Mouse (Mus musculus) right cerebral cortex, postnatal 10 days (tissue): ENCODE data around the gene Tnik.

Experiments
- DNase-seq, 2 experiments: peaks; one replicate each; pipeline ENCODE4 v3.0.0; 2021; ENCODE audit warnings: low spot score in 2 of 2

Gene Tnik

DNA sequence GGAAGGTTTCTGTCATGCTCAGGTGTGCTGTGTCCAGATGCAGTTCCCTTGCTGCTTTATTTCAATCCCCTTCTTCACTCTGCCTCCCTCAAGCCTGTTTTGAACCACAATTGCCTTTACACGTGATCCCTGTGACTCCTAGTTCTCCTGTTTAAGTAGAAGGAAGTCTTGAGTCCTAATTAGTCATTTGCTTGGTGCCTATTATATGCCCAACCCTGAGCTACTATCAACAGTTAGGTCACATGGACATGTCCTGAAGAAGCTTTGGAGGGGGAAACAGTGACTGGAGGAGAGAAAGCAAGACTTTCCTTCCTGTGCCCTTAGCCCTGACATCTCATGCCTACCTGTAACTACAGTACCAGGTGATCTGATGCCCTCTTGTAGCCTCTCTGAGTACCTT lies 210.4 kb downstream of the Tnik start:
- no peak for DNase-seq

GRCm38 (mm10) chr3:28477373-28477772 lies 214.4 kb downstream of the Tnik start:
- DNase-seq, result no peak

GRCm38 (mm10) chr3:28485716-28486115 lies 222.7 kb downstream of the Tnik start:
- no peak for DNase-seq

GRCm38 (mm10) chr3:28487418-28487817 lies 224.4 kb downstream of the Tnik start:
- no peak for DNase-seq

DNA sequence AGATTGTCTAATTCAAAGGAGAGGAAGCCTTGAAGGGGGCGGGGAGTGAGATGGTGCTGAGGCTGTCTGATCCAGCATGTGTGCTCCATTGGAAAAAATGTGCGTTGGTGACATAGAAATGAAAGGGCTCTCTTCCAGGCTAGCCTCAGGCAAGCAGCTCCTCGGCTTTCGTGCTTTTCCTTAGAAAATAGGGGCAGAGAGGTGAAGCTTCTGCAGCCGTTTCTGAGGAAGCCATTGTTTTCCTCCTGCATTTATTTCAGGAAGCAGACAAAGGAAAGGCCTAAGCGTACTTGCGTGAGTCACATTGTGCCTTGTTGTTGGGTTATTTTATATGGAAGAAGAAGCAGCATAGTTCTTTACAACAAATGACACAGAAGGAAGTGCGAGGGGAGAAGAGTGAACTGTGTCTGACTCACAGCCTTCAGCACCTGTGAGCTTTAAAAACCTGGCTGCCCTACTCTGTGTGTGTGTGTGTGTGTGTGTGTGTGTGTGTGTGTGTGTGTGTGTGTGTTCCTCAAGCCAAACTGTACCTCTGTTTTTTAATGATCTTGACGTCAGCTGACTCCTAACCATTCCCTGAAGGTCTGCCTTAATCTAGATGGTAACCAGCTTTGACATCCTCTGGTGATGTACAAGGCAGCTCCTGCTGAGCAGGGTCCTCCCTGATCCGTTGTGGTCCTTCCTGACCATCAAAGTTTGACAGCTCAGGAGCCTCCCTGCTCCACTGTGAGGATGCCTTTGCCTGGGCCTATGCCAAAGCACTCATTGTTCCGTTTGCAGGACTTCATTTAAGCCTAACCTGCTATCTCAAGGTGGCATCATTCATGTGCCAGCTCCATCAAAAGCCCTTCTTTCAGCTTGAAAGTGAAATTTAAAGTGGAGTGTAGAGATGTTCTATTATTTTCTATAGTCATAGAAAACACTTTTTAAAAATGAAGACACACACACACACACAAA lies 228.3 kb downstream of the Tnik start:
- no peak for DNase-seq

DNA sequence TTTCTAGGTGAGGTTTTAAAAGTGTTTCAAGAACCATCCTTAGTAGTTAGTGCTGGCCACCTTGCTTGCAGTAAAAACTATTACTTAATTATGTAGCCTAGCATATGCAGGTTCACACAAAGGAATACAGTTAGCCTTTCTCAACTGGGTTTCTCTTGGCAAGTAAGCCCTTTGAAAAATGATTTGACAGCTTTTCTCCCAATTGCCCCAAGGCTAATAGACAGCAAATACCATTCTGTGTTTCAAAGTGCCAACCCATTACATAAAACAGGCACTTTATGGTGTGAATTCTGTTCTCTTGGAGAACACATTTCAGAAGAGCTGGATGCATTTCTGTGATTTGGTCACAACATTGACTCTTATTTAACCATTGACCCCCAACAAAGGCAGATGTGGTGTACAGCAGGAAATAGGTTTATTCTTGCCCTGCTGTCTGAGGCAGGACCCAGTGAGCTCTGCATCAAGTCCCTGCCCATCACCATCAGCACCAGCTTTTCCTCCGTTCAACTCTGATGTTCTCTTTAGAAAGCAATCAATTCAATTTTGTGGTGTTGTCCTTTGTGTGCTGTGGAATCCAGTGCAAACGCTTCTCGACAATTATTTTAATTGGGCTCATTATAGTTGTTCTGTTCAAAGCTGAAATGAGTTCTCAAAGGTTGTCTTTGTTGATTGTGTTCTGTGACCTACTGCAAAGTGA lies 233.9 kb downstream of the Tnik start:
- peak in 1 of 2 experiments; percentile 17 for DNase-seq

DNA sequence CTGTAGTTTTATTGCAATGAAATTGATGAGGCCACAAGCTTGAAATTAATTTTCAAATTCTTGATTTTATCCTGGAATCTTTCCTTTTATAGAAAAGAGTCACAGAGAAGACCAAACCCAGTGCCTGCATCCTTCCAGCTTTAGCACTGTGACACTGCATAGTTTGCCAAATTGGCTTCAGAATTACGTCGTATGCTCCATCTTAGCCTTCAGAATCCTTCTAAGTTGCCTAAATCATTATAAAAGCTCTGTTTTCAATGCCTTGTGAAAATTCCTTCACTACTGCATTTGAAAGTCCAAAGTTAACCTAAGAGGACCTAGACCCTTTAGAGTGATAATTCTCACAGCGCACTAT lies 234.5 kb downstream of the Tnik start:
- DNase-seq, result peak in 1 of 2 experiments; percentile 17

DNA sequence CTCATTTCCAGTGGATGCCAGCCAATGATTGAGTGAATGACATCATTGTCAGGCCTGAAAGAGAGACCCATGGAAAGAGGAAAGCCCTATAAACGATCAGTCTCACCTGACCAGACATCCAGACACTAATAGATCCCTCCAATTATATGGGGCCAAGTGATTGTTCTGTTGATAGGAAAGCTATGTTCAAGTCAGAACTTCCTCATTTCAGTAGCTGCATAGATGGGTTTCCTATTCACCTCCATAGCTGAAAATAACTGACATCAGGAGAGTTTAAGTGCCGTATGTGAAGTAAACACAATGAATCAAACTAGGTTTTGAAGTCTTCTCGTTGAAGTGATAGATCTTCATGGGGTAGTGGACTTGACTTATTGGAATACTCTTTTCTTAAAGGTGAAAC lies 239.7 kb downstream of the Tnik start:
- peak in 1 of 2 experiments; percentile 14 for DNase-seq

DNA sequence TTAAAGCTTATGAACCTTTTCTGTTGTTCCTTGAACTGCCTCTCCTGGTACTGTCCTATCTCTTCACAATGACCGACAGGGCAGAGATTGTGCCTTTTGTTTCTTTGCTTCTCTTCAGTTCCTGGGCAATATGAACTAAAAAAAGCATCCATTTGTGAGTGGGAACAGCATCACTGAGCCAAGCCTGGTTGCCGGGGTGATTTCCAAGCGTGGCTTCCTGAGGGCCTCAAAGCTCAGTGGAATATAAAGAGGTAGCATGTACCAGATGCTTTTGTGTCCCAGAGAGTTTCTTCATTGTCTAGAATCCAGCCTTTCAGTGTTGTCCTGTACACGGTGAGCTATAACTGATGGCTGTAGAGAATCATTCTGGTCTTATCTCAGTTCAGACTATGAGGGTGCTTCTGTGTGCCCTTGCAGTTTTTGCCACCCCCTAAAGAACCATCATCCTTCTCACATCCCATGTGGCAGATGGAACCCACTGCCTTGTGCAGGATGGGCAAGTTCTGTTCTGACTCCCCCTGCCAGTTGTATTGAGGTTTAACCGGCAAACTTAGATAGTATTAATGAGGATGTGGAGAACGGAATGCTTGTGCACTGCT lies 246.4 kb downstream of the Tnik start:
- peak; percentile 55 to 66 for DNase-seq

GRCm38 (mm10) chr3:28523004-28523482 lies 260.0 kb downstream of the Tnik start:
- no peak for DNase-seq

DNA sequence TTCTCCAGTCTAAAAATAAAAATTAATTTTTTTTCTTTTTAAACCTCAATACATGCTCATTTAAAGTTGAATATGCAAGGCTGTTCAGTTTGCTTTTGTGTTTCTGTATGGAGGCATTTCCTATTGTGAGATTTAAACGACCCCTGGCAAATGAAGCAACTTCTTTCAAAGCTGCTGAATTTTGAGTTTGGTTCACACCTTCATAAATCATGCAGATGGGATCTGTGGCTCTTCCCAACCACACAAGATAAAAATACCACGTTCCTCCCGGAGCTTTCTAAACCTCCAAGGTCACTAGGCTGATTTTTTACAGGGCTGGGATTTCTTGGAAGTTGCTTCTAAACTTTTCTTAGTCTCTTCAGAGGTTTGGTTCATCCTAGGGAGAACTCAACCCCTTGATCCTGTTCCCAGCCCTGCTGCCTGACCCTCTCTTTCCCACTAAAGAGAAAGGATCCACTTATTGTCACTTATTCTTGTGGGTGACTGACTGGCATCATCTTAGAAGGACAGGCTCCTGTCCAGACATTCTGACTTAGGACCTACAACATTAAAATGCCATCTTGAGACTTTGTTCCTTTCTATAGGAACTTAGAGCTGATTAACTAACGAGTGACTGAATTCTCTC lies 260.6 kb downstream of the Tnik start:
- DNase-seq, result no peak

DNA sequence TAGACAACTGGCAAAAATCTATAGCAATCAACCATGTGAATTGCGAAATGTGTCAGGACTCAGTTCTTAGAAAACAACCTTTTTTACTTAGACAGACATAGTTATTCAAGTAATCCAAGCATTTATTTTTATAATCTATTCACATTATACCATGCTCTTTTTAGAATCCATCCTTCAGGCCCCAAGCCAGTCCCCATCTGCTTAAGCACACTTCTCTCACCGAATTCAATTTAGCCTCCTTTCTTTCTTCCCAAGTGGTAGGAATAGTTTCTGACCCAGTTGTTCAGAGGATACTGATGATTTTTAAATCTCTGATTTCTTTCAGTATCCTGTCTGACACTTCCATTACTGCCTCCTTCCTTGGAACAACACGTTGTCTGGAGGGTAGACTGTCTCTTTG lies 261.5 kb downstream of the Tnik start:
- DNase-seq, result no peak

DNA sequence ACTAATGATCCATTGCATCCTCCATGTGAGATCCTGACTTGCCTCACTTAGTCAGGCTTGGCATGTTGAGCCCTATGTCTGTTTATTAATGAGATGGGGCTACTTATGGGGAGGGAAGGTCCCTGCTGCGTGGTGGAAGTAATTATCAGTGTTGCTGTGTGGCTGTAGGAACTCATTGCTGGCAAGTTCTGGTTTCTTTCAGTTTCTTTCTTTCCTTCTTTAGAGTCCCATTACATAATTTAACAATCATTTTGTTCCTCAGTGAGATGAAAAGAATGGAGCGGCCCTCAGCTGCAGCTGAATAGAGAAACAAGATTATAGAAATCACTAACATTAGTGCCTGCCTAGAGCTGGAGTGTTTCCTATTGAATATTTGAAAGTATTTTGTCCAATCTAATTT lies 263.7 kb downstream of the Tnik start:
- DNase-seq, result no peak

DNA sequence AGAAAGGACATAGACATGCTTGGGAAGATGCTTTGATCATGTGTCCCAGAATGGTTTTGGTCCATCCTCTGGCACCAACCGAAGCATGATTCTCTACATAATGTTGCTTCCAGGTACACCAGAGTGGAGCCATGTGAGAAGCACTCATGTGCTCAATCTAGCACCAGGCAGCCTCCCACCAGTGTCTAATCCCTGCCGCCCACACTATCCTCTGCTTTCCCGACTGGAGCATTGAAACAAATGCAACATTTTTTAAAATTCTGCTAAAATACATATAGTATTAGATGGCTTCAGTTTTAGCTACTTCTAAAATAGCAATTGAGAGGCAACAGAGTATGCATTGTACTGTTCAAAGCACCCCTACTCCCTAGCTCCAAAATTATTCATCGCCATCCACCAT lies 264.2 kb downstream of the Tnik start:
- DNase-seq, result no peak

- no peak for DNase-seq
Measured at GRCm38 (mm10) chr3:28529548-28529947, 266.5 kb downstream of the Tnik start.

- DNase-seq, result no peak
Measured at GRCm38 (mm10) chr3:28531294-28531956, 268.4 kb downstream of the Tnik start.

DNA sequence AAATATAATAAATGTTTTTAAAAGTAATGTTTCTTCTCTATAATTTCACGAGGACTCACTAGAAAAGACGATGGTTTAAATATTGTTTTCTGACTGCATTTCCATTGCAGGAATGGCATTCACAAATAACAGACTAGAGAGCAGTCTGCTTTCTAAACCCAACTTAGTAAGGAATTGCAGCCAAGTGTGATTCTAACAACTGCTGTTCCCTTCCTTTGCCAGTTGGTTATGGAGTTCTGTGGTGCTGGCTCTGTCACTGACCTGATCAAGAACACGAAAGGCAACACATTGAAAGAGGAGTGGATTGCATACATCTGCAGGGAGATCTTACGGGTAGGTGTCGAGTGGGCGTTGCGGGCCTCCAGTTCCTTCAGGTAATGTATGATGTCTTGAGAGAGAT lies 269.7 kb downstream of the Tnik start:
- peak in 1 of 2 experiments; percentile 48 for DNase-seq

- no peak for DNase-seq
Measured at GRCm38 (mm10) chr3:28540121-28540520, 277.1 kb downstream of the Tnik start.

- no peak for DNase-seq
Measured at GRCm38 (mm10) chr3:28542941-28543340, 279.9 kb downstream of the Tnik start.

GRCm38 (mm10) chr3:28543380-28543984 lies 280.5 kb downstream of the Tnik start:
- DNase-seq, result no peak

DNA sequence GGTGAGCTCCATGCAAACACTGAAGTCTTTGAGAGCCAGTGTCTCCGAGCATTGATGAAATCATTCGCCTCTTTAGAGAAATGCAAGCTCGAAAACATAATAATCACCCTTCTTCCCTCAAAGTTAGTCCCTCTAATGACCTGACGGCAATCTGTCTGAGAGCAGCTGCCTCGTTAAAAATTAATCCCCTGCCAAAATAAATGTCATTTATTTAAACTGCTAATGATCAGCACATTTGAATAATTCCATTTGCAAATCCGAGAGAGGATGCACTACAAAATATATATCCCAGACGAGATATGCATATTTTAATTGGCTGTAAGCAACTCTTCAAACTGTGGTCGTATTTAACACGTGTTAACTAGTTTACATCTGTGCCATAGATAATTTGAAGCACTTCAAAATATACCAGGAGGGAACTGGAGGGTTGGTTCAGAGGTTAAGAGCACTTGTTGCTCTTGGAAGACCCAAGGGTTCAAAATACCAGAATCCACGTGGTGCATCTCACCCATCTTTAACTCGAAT lies 281.4 kb downstream of the Tnik start:
- no peak for DNase-seq
